Mouse (Mus musculus): ENCODE measurements around the gene Ebf1.

Ebf1 gene

GRCm38 (mm10) chr11:44944401-44944800 lies 327.3 kb downstream of the Ebf1 start:
- in situ Hi-C loops (cut with MseI, MboI) = no loop called here

- in situ Hi-C loops (cut with MseI, MboI) = no loop called here
These were observed 329.5 kb downstream of the Ebf1 start for GRCm38 (mm10) chr11:44946618-44947017.

- in situ Hi-C loops (cut with MseI, MboI) = no loop called here
These were observed 331.4 kb downstream of the Ebf1 start for GRCm38 (mm10) chr11:44948541-44948940.

GRCm38 (mm10) chr11:44949140-44949539 lies 332.0 kb downstream of the Ebf1 start:
- in situ Hi-C loops (cut with MseI, MboI) = no loop called here

- in situ Hi-C loops (cut with MseI, MboI) = no loop called here
These were observed 333.2 kb downstream of the Ebf1 start for GRCm38 (mm10) chr11:44950319-44950718.

GRCm38 (mm10) chr11:44951506-44951905 lies 334.4 kb downstream of the Ebf1 start:
- in situ Hi-C loops (cut with MseI, MboI) = no loop called here

GRCm38 (mm10) chr11:44953337-44953736 lies 336.2 kb downstream of the Ebf1 start:
- in situ Hi-C loops (cut with MseI, MboI) = no loop called here

- in situ Hi-C loops (cut with MseI, MboI) = no loop called here
These were observed 336.7 kb downstream of the Ebf1 start for GRCm38 (mm10) chr11:44953863-44954262.

GRCm38 (mm10) chr11:44954362-44954761 lies 337.2 kb downstream of the Ebf1 start:
- in situ Hi-C loops (cut with MseI, MboI) = no loop called here

GRCm38 (mm10) chr11:44962746-44963440 lies 345.8 kb downstream of the Ebf1 start:
- in situ Hi-C loops (cut with MseI, MboI) = no loop called here

GRCm38 (mm10) chr11:44969011-44969410 lies 351.9 kb downstream of the Ebf1 start:
- in situ Hi-C loops (cut with MseI, MboI) = no loop called here

GRCm38 (mm10) chr11:44974271-44974670 lies 357.2 kb downstream of the Ebf1 start:
- in situ Hi-C loops (cut with MseI, MboI) = no loop called here

GRCm38 (mm10) chr11:44975151-44975550 lies 358.0 kb downstream of the Ebf1 start:
- in situ Hi-C loops (cut with MseI, MboI) = no loop called here

- in situ Hi-C loops (cut with MseI, MboI) = no loop called here
These were observed 359.2 kb downstream of the Ebf1 start for GRCm38 (mm10) chr11:44976254-44976802.

GRCm38 (mm10) chr11:44977921-44978397 lies 360.8 kb downstream of the Ebf1 start:
- in situ Hi-C loops (cut with MseI, MboI) = no loop called here

GRCm38 (mm10) chr11:44979391-44979790 lies 362.3 kb downstream of the Ebf1 start:
- in situ Hi-C loops (cut with MseI, MboI) = no loop called here

- in situ Hi-C loops (cut with MseI, MboI) = no loop called here
These were observed 365.1 kb downstream of the Ebf1 start for GRCm38 (mm10) chr11:44982225-44982624.

- in situ Hi-C loops (cut with MseI, MboI) = no loop called here
These were observed 366.8 kb downstream of the Ebf1 start for GRCm38 (mm10) chr11:44983961-44984360.

GRCm38 (mm10) chr11:44984381-44984780 lies 367.3 kb downstream of the Ebf1 start:
- in situ Hi-C loops (cut with MseI, MboI) = no loop called here

GRCm38 (mm10) chr11:44987796-44988195 lies 370.7 kb downstream of the Ebf1 start:
- in situ Hi-C loops (cut with MseI, MboI) = no loop called here

- in situ Hi-C loops (cut with MseI, MboI) = loop anchor here in 1 of 2 experiments (25.0 kb wide), 1 partner anchor 535 kb away; no protein-coding TSS in a partner anchor
These were observed 385.7 kb downstream of the Ebf1 start for GRCm38 (mm10) chr11:45002681-45003286.

- in situ Hi-C loops (cut with MseI, MboI) = loop anchor here in 1 of 2 experiments (25.0 kb wide), 1 partner anchor 533 kb away; no protein-coding TSS in a partner anchor
These were observed 386.8 kb downstream of the Ebf1 start for GRCm38 (mm10) chr11:45003716-45004437.
